Mouse (Mus musculus): ENCODE results near the gene Snrnp40.

Snrnp40 gene

GRCm38 (mm10) chr4:130359486-130360237 is at the start of gene Snrnp40, which contains the start of gene Zcchc17:
Snrnp40 (plus strand) TSS chr4:130360132.
Zcchc17 (minus strand) TSS chr4:130359943.
- in situ Hi-C loops (cut with MboI; ENCODE audit: low sequenced_read_pairs), result no loop called here

GRCm38 (mm10) chr4:130312526-130312925 is 47.4 kb upstream of the Snrnp40 start:
- in situ Hi-C loops (cut with MboI; ENCODE audit: low sequenced_read_pairs), result no loop called here

- in situ Hi-C loops (cut with MboI; ENCODE audit: low sequenced_read_pairs), result no loop called here
These were observed 46.4 kb upstream of the Snrnp40 start for GRCm38 (mm10) chr4:130313552-130313951.

GRCm38 (mm10) chr4:130315771-130316527 is 44.0 kb upstream of the Snrnp40 start:
- in situ Hi-C loops (cut with MboI; ENCODE audit: low sequenced_read_pairs), result no loop called here

GRCm38 (mm10) chr4:130316691-130317090 is 43.2 kb upstream of the Snrnp40 start:
- in situ Hi-C loops (cut with MboI; ENCODE audit: low sequenced_read_pairs), result no loop called here

GRCm38 (mm10) chr4:130318122-130318521 is 41.8 kb upstream of the Snrnp40 start:
- in situ Hi-C loops (cut with MboI; ENCODE audit: low sequenced_read_pairs), result no loop called here

- in situ Hi-C loops (cut with MboI; ENCODE audit: low sequenced_read_pairs), result no loop called here
These were observed 40.4 kb upstream of the Snrnp40 start for GRCm38 (mm10) chr4:130319564-130319963.

- in situ Hi-C loops (cut with MboI; ENCODE audit: low sequenced_read_pairs), result no loop called here
These were observed 38.3 kb upstream of the Snrnp40 start for GRCm38 (mm10) chr4:130321640-130322039.

GRCm38 (mm10) chr4:130322567-130322966 is 37.4 kb upstream of the Snrnp40 start:
- in situ Hi-C loops (cut with MboI; ENCODE audit: low sequenced_read_pairs), result no loop called here

GRCm38 (mm10) chr4:130323165-130323564 is 36.8 kb upstream of the Snrnp40 start:
- in situ Hi-C loops (cut with MboI; ENCODE audit: low sequenced_read_pairs), result no loop called here

- in situ Hi-C loops (cut with MboI; ENCODE audit: low sequenced_read_pairs), result no loop called here
These were observed 36.3 kb upstream of the Snrnp40 start for GRCm38 (mm10) chr4:130323607-130324006.

GRCm38 (mm10) chr4:130325446-130325845 is 34.5 kb upstream of the Snrnp40 start:
- in situ Hi-C loops (cut with MboI; ENCODE audit: low sequenced_read_pairs), result no loop called here

- in situ Hi-C loops (cut with MboI; ENCODE audit: low sequenced_read_pairs), result no loop called here
These were observed 32.6 kb upstream of the Snrnp40 start for GRCm38 (mm10) chr4:130327366-130327765.

GRCm38 (mm10) chr4:130335867-130336266 is 24.1 kb upstream of the Snrnp40 start:
- in situ Hi-C loops (cut with MboI; ENCODE audit: low sequenced_read_pairs), result no loop called here

GRCm38 (mm10) chr4:130341691-130342090 is 18.2 kb upstream of the Snrnp40 start:
- in situ Hi-C loops (cut with MboI; ENCODE audit: low sequenced_read_pairs), result no loop called here

- in situ Hi-C loops (cut with MboI; ENCODE audit: low sequenced_read_pairs), result no loop called here
These were observed 10.3 kb upstream of the Snrnp40 start for GRCm38 (mm10) chr4:130349666-130350065.

GRCm38 (mm10) chr4:130350690-130351422 is 9.1 kb upstream of the Snrnp40 start:
- in situ Hi-C loops (cut with MboI; ENCODE audit: low sequenced_read_pairs), result no loop called here

- in situ Hi-C loops (cut with MboI; ENCODE audit: low sequenced_read_pairs), result no loop called here
These were observed 7.3 kb upstream of the Snrnp40 start for GRCm38 (mm10) chr4:130352588-130352987.

GRCm38 (mm10) chr4:130357946-130358345 is 2.0 kb upstream of the Snrnp40 start:
- in situ Hi-C loops (cut with MboI; ENCODE audit: low sequenced_read_pairs), result no loop called here

GRCm38 (mm10) chr4:130360238-130360590 is 282 bp downstream of the Snrnp40 start:
- in situ Hi-C loops (cut with MboI; ENCODE audit: low sequenced_read_pairs), result no loop called here

- in situ Hi-C loops (cut with MboI; ENCODE audit: low sequenced_read_pairs), result no loop called here
These were observed 16.7 kb downstream of the Snrnp40 start for GRCm38 (mm10) chr4:130376675-130377074.

Measured in CH12F3 (cell line).